8 mouse cellular contexts compared by ENCODE assay signal in the genomic region with DNA sequence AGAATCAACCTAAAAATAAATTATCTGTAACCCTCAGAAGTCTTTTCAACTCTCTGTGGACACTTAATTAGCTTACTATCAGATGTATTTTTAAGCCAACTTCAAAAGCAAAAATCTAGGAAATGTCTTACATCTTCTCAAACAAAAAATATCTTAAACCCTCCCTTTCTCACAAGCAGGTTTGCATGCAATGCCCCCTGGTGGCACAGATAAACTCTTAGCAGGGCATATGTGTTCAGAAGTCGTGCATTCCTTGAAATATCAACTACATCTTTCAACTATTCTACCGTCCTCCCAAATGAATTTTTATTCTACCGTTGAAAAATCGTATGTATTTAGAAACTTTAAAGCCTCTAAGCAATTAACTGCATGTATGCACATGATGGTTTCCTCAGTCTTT. TPM values are rescaled to one million over a fixed set of nuclear protein-coding genes. Genes with fewer than 3 reads are reported as not detected.
DNase-seq lines count a peak whose midpoint lies in the region; ATAC-seq lines count a peak whose summit lies in the region.

No protein-coding gene starts in this region.

- H3K9me3 ChIP-seq in forebrain, embryonic 14.5 days (replicated peaks; ENCODE audit: control insufficient read depth, low read length): no peaks in the 10 kb centered on the region
- H3K9me3 ChIP-seq in forebrain, embryonic 12.5 days: no peaks in the 10 kb centered on the region

- H3K27ac ChIP-seq in forebrain, embryonic 14.5 days (ENCODE audit: low read depth, low read length): no peak overlapping the region
- no peak overlapping the region for H3K27ac ChIP-seq in forebrain, embryonic 12.5 days

- no peaks in the 10 kb centered on the region for H3K36me3 ChIP-seq in forebrain, embryonic 14.5 days (ENCODE audit: control insufficient read depth, insufficient read depth, low read length)
- no peaks in the 10 kb centered on the region for H3K36me3 ChIP-seq in forebrain, embryonic 12.5 days (replicated peaks)

- H3K27me3 ChIP-seq in forebrain, embryonic 14.5 days (replicated peaks; ENCODE audit: control insufficient read depth, insufficient read depth, low read length): no peaks in the 10 kb centered on the region
- no peaks in the 10 kb centered on the region for H3K27me3 ChIP-seq in forebrain, embryonic 12.5 days

- WGBS in forebrain, embryonic 14.5 days: 70% methylated on average over 4 of the region's 4 CpGs
- WGBS in forebrain, embryonic 12.5 days: 70% methylated on average over 4 of the region's 4 CpGs

- no peaks in the 10 kb centered on the region for H3K4me1 ChIP-seq in forebrain, embryonic 14.5 days (ENCODE audit: control insufficient read depth, insufficient read depth, low read length)
- no peaks in the 10 kb centered on the region for H3K4me1 ChIP-seq in forebrain, embryonic 12.5 days

- no peak overlapping the region for H3K9ac ChIP-seq in forebrain, embryonic 14.5 days (ENCODE audit: low read length)
- H3K9ac ChIP-seq in forebrain, embryonic 12.5 days: no peak overlapping the region

- no peak overlapping the region for H3K4me3 ChIP-seq in forebrain, embryonic 14.5 days (ENCODE audit: low read depth, low read length)
- no peak overlapping the region for H3K4me3 ChIP-seq in forebrain, embryonic 12.5 days (replicated peaks)

- DNase-seq in forebrain, embryonic 14.5 days (ENCODE audit: low spot score): peak; percentile 73
- DNase-seq in ovary, postnatal 14 days (ENCODE audit: low spot score): peak; percentile 25
- no peak for DNase-seq in ovary, postnatal 10 days (ENCODE audit: low spot score)
- peak; percentile 6 for DNase-seq in c-Kit-positive CD71-positive TER-119-positive erythroid progenitor cells, embryonic 14.5 days (ENCODE audit: low spot score)
- peak; percentile 76 for DNase-seq in kidney, postnatal 10 days

- H3K4me2 ChIP-seq in forebrain, embryonic 14.5 days (ENCODE audit: low read length): no peak overlapping the region
- H3K4me2 ChIP-seq in forebrain, embryonic 12.5 days: no peak overlapping the region

- ATAC-seq in forebrain, embryonic 14.5 days: no peak
- no peak for ATAC-seq in forebrain, embryonic 12.5 days (ENCODE audit: low FRiP score)
- ATAC-seq in megakaryocyte progenitor cell, adult 5-6 weeks (replicated peaks; ENCODE audit: poor library complexity): 0 out of 2 replicates have a peak, but pooled peaks have one; percentile 29
- no peak for ATAC-seq in megakaryocyte, adult 5-6 weeks (ENCODE audit: poor library complexity, severe bottlenecking)

RNA-seq across cellular contexts. Expression of a gene that starts 39.1 kb away (rescaled TPM):
- 41.1 and 45.3 TPM in 2 replicates for polyA plus RNA-seq in forebrain, embryonic 14.5 days (2014; fragmentation: Nextera tagmentation; extraction: Ambion mirVana)
- polyA plus RNA-seq in forebrain, embryonic 12.5 days (2016; fragmentation: Nextera tagmentation; extraction: Ambion mirVana): 58.6 and 58.7 TPM in 2 replicates
- 74.8 and 97.5 TPM in 2 replicates for total RNA-seq in megakaryocyte progenitor cell, adult 5-6 weeks (2015)
- 51.1 and 57.8 TPM in 2 replicates for total RNA-seq in megakaryocyte progenitor cell, adult 5-6 weeks (2017)
- 41.2 and 45.0 TPM in 2 replicates for total RNA-seq in megakaryocyte, adult 5-6 weeks (2015)
- 23.8 and 29.6 TPM in 2 replicates for total RNA-seq in megakaryocyte, adult 5-6 weeks (2017)
